Mouse (Mus musculus) stomach, postnatal 0 days (tissue): Measurements from ENCODE around the gene Rph3a.

ENCODE experiments used
- CTCF ChIP-seq: IDR thresholded peaks from 2 replicates; pipeline ENCODE4 v1.5.1; 2016; ENCODE audit warnings: antibody characterized with exemption, low read depth, mild to moderate bottlenecking, moderate library complexity
- EP300 ChIP-seq: optimal IDR thresholded peaks from 2 replicates; pipeline ENCODE3; 2016; ENCODE audit warnings: antibody characterized with exemption

GRCm38 (mm10) chr5:120952242-120952770 is 57.6 kb downstream of the Rph3a start:
- no peak for TF ChIP-seq EP300
- no peak for TF ChIP-seq CTCF
